ENCODE assay signal across 12 mouse cellular contexts in the genomic region with DNA sequence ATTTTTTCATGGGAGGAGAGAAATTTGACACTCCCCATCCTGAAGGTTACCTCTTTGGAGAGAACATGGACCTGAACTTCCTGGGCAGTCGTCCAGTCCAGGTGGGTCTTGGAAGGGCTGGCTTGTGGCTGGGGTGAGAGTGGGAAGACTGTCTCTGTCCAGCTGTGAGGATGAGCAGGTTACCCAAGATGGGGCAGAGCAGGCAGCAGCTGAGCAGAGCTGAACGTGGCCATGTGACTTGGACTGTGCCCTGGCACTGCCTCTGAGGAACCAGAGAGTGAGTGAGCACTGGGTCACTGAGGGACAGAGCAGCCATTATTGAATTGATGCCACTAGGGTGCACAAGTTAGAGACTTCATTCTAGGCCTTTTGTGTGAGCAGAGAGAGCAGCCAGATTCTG. TPM values are rescaled to one million over a fixed set of nuclear protein-coding genes. Genes with fewer than 3 reads are reported as not detected.
DNase-seq lines count a peak whose midpoint lies in the region; ATAC-seq and TF ChIP-seq lines count a peak whose summit lies in the region.
"Had no signal": no experiment of that assay in that cellular context is flagged by ENCODE, and none has a peak within 500 bp of the region (broad histone marks: within the 10 kb centered on the region; RNA-seq: fewer than 3 reads in every experiment).

No protein-coding gene starts in this region.

- dilution Hi-C loops in CH12.LX (cut with MboI; ENCODE audit: extremely low pct_ligation_motif_present, extremely low pct_unique_long_range_greater_than_20kb, low sequenced_read_pairs): no loop called here

- TF ChIP-seq EP300 in heart, adult 2 months (IDR thresholded peaks at IDR 0.05; ENCODE audit: insufficient read depth, low read depth, low read length): 0 out of 2 replicates have a peak, but pooled peaks have one; percentile 22
- no peak for TF ChIP-seq EP300 in CH12.LX (IDR thresholded peaks at IDR 0.05; ENCODE audit: low read length)

- no peak overlapping the region for H3K9ac ChIP-seq in heart, adult 2 months (ENCODE audit: low read depth, low read length)
- peak overlapping the region; percentile 54; the same call in 1 of the 2 replicates for H3K9ac ChIP-seq in CH12.LX (ENCODE audit: insufficient read depth, low read depth)
- H3K9ac ChIP-seq in forebrain, embryonic 16.5 days (replicated peaks; ENCODE audit: low read depth, low read length): no peak overlapping the region
- H3K9ac ChIP-seq: midbrain, embryonic 15.5 days; neural tube, embryonic 13.5 days had no signal

- H3K79me2 ChIP-seq in heart, adult 2 months (replicated peaks; ENCODE audit: control insufficient read depth, insufficient read depth, low read length): peaks cover 2% of the 10 kb centered on the region; the same call in 1 of the 2 replicates
- no peaks in the 10 kb centered on the region for H3K79me2 ChIP-seq in CH12.LX (replicated peaks; ENCODE audit: control insufficient read depth, extremely low read depth, insufficient read depth, poor library complexity, severe bottlenecking)

- TF ChIP-seq CTCF in heart, adult 2 months (IDR thresholded peaks at IDR 0.05): no peak
- TF ChIP-seq CTCF in left cerebral cortex, adult 2 months (IDR thresholded peaks at IDR 0.05): no peak
- TF ChIP-seq CTCF in CH12.LX (conservative IDR thresholded peaks at IDR 0.05 in 1 of 2, IDR thresholded peaks at IDR 0.05 in 1 of 2; ENCODE audit: low read depth in 2 of 2, low read length in 2 of 2): no peak

- peaks cover 12% of the 10 kb centered on the region for H3K4me1 ChIP-seq in heart, adult 2 months (ENCODE audit: control insufficient read depth, insufficient read depth, low read length)
- peaks cover 30 to 52% of the 10 kb centered on the region in 2 experiments for H3K4me1 ChIP-seq in CH12.LX (ENCODE audit: control insufficient read depth in 1 of 2, insufficient read depth in 2 of 2)
- H3K4me1 ChIP-seq in forebrain, embryonic 16.5 days (replicated peaks; ENCODE audit: control insufficient read depth, insufficient read depth, low read length): no peaks in the 10 kb centered on the region
- H3K4me1 ChIP-seq: midbrain, embryonic 15.5 days had no signal

- no peak for TF ChIP-seq POLR2A in heart, adult 2 months (IDR thresholded peaks at IDR 0.05; ENCODE audit: insufficient read depth, low read depth, low read length)
- TF ChIP-seq POLR2A in CH12.LX (IDR thresholded peaks at IDR 0.05; ENCODE audit: low read depth, low read length): no peak

- no peak overlapping the region for H3K4me3 ChIP-seq in heart, adult 2 months
- no peak overlapping the region for H3K4me3 ChIP-seq in left cerebral cortex, adult 2 months
- peak overlapping the region; percentile 17 to 30 (median 20) for H3K4me3 ChIP-seq in CH12.LX (replicated peaks in 1 of 3; ENCODE audit: low read depth in 2 of 3, low read length in 2 of 3, poor library complexity in 1 of 3)
- no peak overlapping the region for H3K4me3 ChIP-seq in forebrain, embryonic 16.5 days (replicated peaks; ENCODE audit: low read length)
- H3K4me3 ChIP-seq: midbrain, embryonic 15.5 days; neural tube, embryonic 13.5 days had no signal

- peak overlapping the region; percentile 62 for H3K4me2 ChIP-seq in CH12.LX (ENCODE audit: insufficient read depth, low read depth, poor library complexity, severe bottlenecking)
- H3K4me2 ChIP-seq in forebrain, embryonic 16.5 days (ENCODE audit: low read length): no peak overlapping the region
- H3K4me2 ChIP-seq: midbrain, embryonic 15.5 days; neural tube, embryonic 13.5 days had no signal

- 0 out of 2 replicates have a peak, but pooled peaks cover 2% of the 10 kb centered on the region for H3K36me3 ChIP-seq in heart, adult 2 months (ENCODE audit: control insufficient read depth, insufficient read depth, low read length)
- H3K36me3 ChIP-seq in CH12.LX (replicated peaks in 1 of 2; ENCODE audit: control insufficient read depth in 1 of 2, insufficient read depth in 1 of 2, low read length in 1 of 2): peaks cover 5 to 7% of the 10 kb centered on the region in 2 experiments
- peaks cover 15% of the 10 kb centered on the region for H3K36me3 ChIP-seq in forebrain, embryonic 16.5 days (ENCODE audit: control insufficient read depth, insufficient read depth)

- in situ Hi-C loops in CH12.LX (cut with MboI; ENCODE audit: low pct_ligation_motif_present, low pct_unique_long_range_greater_than_20kb, low sequenced_read_pairs): no loop called here

- peak in 1 of 2 experiments; percentile 21 for DNase-seq in heart, adult 2 months
- DNase-seq in heart, postnatal 36 days: no peak
- no peak for DNase-seq in left cerebral cortex, adult 2 months (ENCODE audit: extremely low spot score in 1 of 2, low spot score in 2 of 2)
- no peak for DNase-seq in left cerebral cortex, postnatal 4 days
- DNase-seq in CH12.LX (ENCODE audit: extremely low read depth): no peak
- peak; percentile 83 for DNase-seq in brain, adult 2 months (ENCODE audit: low read depth, low spot score)
- DNase-seq: adrenal gland, postnatal 25 days; lung, postnatal 14 days had no signal

- 51% methylated on average over 2 of the region's 2 CpGs for WGBS in heart, adult 2 months
- 97% methylated on average over 2 of the region's 2 CpGs for WGBS in forebrain, embryonic 16.5 days

- no peaks in the 10 kb centered on the region for H3K9me3 ChIP-seq in CH12.LX (replicated peaks; ENCODE audit: low read length)
- no peaks in the 10 kb centered on the region for H3K9me3 ChIP-seq in forebrain, embryonic 16.5 days (ENCODE audit: control insufficient read depth, low read length)
- H3K9me3 ChIP-seq: midbrain, embryonic 15.5 days; neural tube, embryonic 13.5 days had no signal

- TF ChIP-seq RAD21 in CH12.LX (IDR thresholded peaks at IDR 0.05; ENCODE audit: low read depth, low read length): no peak

- H3K27ac ChIP-seq in heart, adult 2 months: no peak overlapping the region
- peak overlapping the region; percentile 33; the same call in 1 of the 2 replicates for H3K27ac ChIP-seq in left cerebral cortex, adult 2 months
- 0 out of 2 replicates have a peak overlapping the region, but pooled peaks have one; percentile 10 for H3K27ac ChIP-seq in CH12.LX (ENCODE audit: insufficient read depth, low read depth)
- no peak overlapping the region for H3K27ac ChIP-seq in forebrain, embryonic 16.5 days (ENCODE audit: low read length)
- H3K27ac ChIP-seq: midbrain, embryonic 15.5 days; neural tube, embryonic 13.5 days had no signal

- intact Hi-C loops in heart, adult 2 months (cut with DNase I): no loop called here
- intact Hi-C loops in heart, postnatal 36 days (cut with DNase I): no loop called here
- intact Hi-C loops in left cerebral cortex, adult 2 months (cut with DNase I): no loop called here
- intact Hi-C loops in left cerebral cortex, postnatal 4 days (cut with DNase I): no loop called here

- ATAC-seq in forebrain, embryonic 16.5 days: no peak
- ATAC-seq: midbrain, embryonic 15.5 days; Patski had no signal

- H3K27me3 ChIP-seq in heart, adult 2 months (ENCODE audit: control insufficient read depth, insufficient read depth, low read length): no peaks in the 10 kb centered on the region
- H3K27me3 ChIP-seq in CH12.LX (replicated peaks): no peaks in the 10 kb centered on the region
- H3K27me3 ChIP-seq in forebrain, embryonic 16.5 days (replicated peaks; ENCODE audit: control insufficient read depth, insufficient read depth, low read length): no peaks in the 10 kb centered on the region
- H3K27me3 ChIP-seq: midbrain, embryonic 15.5 days; neural tube, embryonic 13.5 days; Patski had no signal

TF ChIP-seq in CH12.LX, 34 proteins besides CTCF, POLR2A, EP300 and RAD21 (continues in another document):
- TF ChIP-seq NELFE (IDR thresholded peaks at IDR 0.05; ENCODE audit: low read depth, low read length) (no peak), JUN (IDR thresholded peaks at IDR 0.05; ENCODE audit: insufficient read depth, low read depth, low read length) (no peak), MEF2A (IDR thresholded peaks at IDR 0.05; ENCODE audit: borderline replicate concordance, low read depth, low read length) (no peak), PAX5 (IDR thresholded peaks at IDR 0.05; ENCODE audit: low read length) (no peak)

RNA-seq across cellular contexts. Expression of a gene that starts 21.3 kb away (rescaled TPM):
- total RNA-seq in heart, adult 2 months (2021): 100 to 1,000 TPM; 148 to 168 TPM
- polyA plus RNA-seq in heart, adult 2 months (2012; rRNA removed): 274 and 284 TPM in 2 replicates
- total RNA-seq in heart, postnatal 36 days (2021): 100 to 1,000 TPM; 154 to 155 TPM
- 100 to 1,000 TPM; 208 to 211 TPM for total RNA-seq in left cerebral cortex, adult 2 months (2021)
- 100 to 1,000 TPM; 152 to 163 TPM for total RNA-seq in left cerebral cortex, postnatal 4 days (2021)
- total RNA-seq in CH12.LX (2012; rRNA removed) (14.1 and 16.9 TPM in 2 replicates), CH12.LX (2014; rRNA removed) (9.0 and 11.7 TPM in 2 replicates)
- polyA plus RNA-seq in CH12.LX (2012; ENCODE audit: insufficient read length, low read depth): 12.9 and 15.5 TPM in 2 replicates
- polyA plus RNA-seq in forebrain, embryonic 16.5 days (2015; fragmentation: Nextera tagmentation; extraction: Ambion mirVana): 104 and 108 TPM in 2 replicates

RNA-seq across cellular contexts. Expression of a gene that starts 27.3 kb away (rescaled TPM):
- total RNA-seq in heart, adult 2 months (2021): 10 to 100 TPM; 17.2 to 18.3 TPM
- polyA plus RNA-seq in heart, adult 2 months (2012; rRNA removed): 18.2 and 24.5 TPM in 2 replicates
- 10 to 100 TPM; 20.0 to 21.6 TPM for total RNA-seq in heart, postnatal 36 days (2021)
- total RNA-seq in left cerebral cortex, adult 2 months (2021): 10 to 100 TPM; 91.8 to 93.7 TPM
- total RNA-seq in left cerebral cortex, postnatal 4 days (2021): 10 to 100 TPM; 58.5 to 59.1 TPM
- total RNA-seq in CH12.LX (2012; rRNA removed) (11.6 and 12.9 TPM in 2 replicates), CH12.LX (2014; rRNA removed) (7.2 and 9.6 TPM in 2 replicates)
- 48.7 and 53.7 TPM in 2 replicates for polyA plus RNA-seq in CH12.LX (2012; ENCODE audit: insufficient read length, low read depth)
- polyA plus RNA-seq in forebrain, embryonic 16.5 days (2015; fragmentation: Nextera tagmentation; extraction: Ambion mirVana): 49.9 and 51.8 TPM in 2 replicates

RNA-seq across cellular contexts. Expression of a gene that starts 31.2 kb away (rescaled TPM):
- total RNA-seq in heart, adult 2 months (2021): 10 to 100 TPM; 16.7 to 17.1 TPM
- 38.9 and 44.5 TPM in 2 replicates for polyA plus RNA-seq in heart, adult 2 months (2012; rRNA removed)
- 10 to 100 TPM; 20.5 to 21.3 TPM for total RNA-seq in heart, postnatal 36 days (2021)
- total RNA-seq in left cerebral cortex, adult 2 months (2021): 10 to 100 TPM; 70.1 to 71.4 TPM
- 10 to 100 TPM; 65.9 to 68.9 TPM for total RNA-seq in left cerebral cortex, postnatal 4 days (2021)
- total RNA-seq in CH12.LX (2012; rRNA removed) (65.7 and 66.1 TPM in 2 replicates), CH12.LX (2014; rRNA removed) (32.8 and 36.3 TPM in 2 replicates)
- polyA plus RNA-seq in CH12.LX (2012; ENCODE audit: insufficient read length, low read depth): 94.9 and 101 TPM in 2 replicates
- 139 and 148 TPM in 2 replicates for polyA plus RNA-seq in forebrain, embryonic 16.5 days (2015; fragmentation: Nextera tagmentation; extraction: Ambion mirVana)

RNA-seq across cellular contexts. Expression of a gene that starts 56.6 kb away (rescaled TPM):
- 10 to 100 TPM; 11.4 to 12.7 TPM for total RNA-seq in heart, adult 2 months (2021)
- 21.3 and 30.4 TPM in 2 replicates for polyA plus RNA-seq in heart, adult 2 months (2012; rRNA removed)
- 10 to 100 TPM; 12.4 to 12.9 TPM for total RNA-seq in heart, postnatal 36 days (2021)
- 10 to 100 TPM; 67.3 to 68.3 TPM for total RNA-seq in left cerebral cortex, adult 2 months (2021)
- 10 to 100 TPM; 60.2 to 63.0 TPM for total RNA-seq in left cerebral cortex, postnatal 4 days (2021)
- total RNA-seq in CH12.LX (2012; rRNA removed) (24.4 and 34.0 TPM in 2 replicates), CH12.LX (2014; rRNA removed) (17.0 and 17.4 TPM in 2 replicates)
- polyA plus RNA-seq in CH12.LX (2012; ENCODE audit: insufficient read length, low read depth): 33.5 and 34.9 TPM in 2 replicates
- 74.5 and 85.7 TPM in 2 replicates for polyA plus RNA-seq in forebrain, embryonic 16.5 days (2015; fragmentation: Nextera tagmentation; extraction: Ambion mirVana)

Comparison
In these comparisons a context has a peak if more than half of its experiments do, and no peak if none do; other contexts are left out.
1. H3K27ac ChIP-seq: peak in left cerebral cortex, adult 2 months (single experiment) and CH12.LX (single experiment); none in heart, adult 2 months (single experiment) and forebrain, embryonic 16.5 days (single experiment).
2. H3K4me3 ChIP-seq: peak in CH12.LX (3 of 3); none in heart, adult 2 months (single experiment), left cerebral cortex, adult 2 months (single experiment) and forebrain, embryonic 16.5 days (single experiment).
3. RNA of a gene that starts 21.3 kb away (total RNA-seq): 208 to 211 TPM in left cerebral cortex, adult 2 months, 148 to 168 TPM in heart, adult 2 months, 152 to 163 TPM in left cerebral cortex, postnatal 4 days and 154 to 155 TPM in heart, postnatal 36 days; 9.0 to 16.9 TPM in CH12.LX; every median in the first group is over 4 times any median in the second.